In genomic region chr17:24896241-24896992, GRCm38 (mm10) we compare ENCODE assay signal across 8 mouse cellular contexts. TPM values are rescaled to one million over a fixed set of nuclear protein-coding genes. Genes with fewer than 3 reads are reported as not detected.
DNase-seq lines count a peak whose midpoint lies in the region; ATAC-seq lines count a peak whose summit lies in the region.

Gene Nme3, plus strand, starts transcription at chr17:24896500.

- H3K36me3 ChIP-seq in hindbrain, embryonic 16.5 days (ENCODE audit: control insufficient read depth, insufficient read depth, low read length): peaks cover 57% of the 10 kb centered on the region
- H3K36me3 ChIP-seq in megakaryocyte, embryonic 14.5 days (replicated peaks; ENCODE audit: low read length): peaks cover 72% of the 10 kb centered on the region

- DNase-seq in adrenal gland, adult (ENCODE audit: inconsistent age in 2 of 2, low spot score in 1 of 2): peak; percentile 87 to 96
- DNase-seq in cerebellum, postnatal 36 days: peak; percentile 76 to 82
- peak; percentile 45 to 58 for DNase-seq in gastrocnemius, adult 8-10 months (ENCODE audit: low spot score in 2 of 2)
- DNase-seq in left cerebral cortex, postnatal 10 days (ENCODE audit: extremely low spot score in 1 of 2, low spot score in 2 of 2): peak; percentile 60 to 85
- peak; percentile 85 to 87 for DNase-seq in right cerebral cortex, postnatal 10 days (ENCODE audit: low spot score in 2 of 2)
- peak; percentile 61 to 79 for DNase-seq in urinary bladder, postnatal 36 days (ENCODE audit: low spot score in 2 of 2)

- ATAC-seq in hindbrain, embryonic 16.5 days: peak; percentile 72

- WGBS in hindbrain, embryonic 16.5 days: 1% methylated on average over 47 of the region's 50 CpGs

- peak within 1 kb of the TSS; percentile 73 for H3K4me3 ChIP-seq in hindbrain, embryonic 16.5 days (ENCODE audit: low read length)
- peak within 1 kb of the TSS; percentile 94 for H3K4me3 ChIP-seq in megakaryocyte, embryonic 14.5 days (replicated peaks)

- H3K4me1 ChIP-seq in hindbrain, embryonic 16.5 days (ENCODE audit: control insufficient read depth, insufficient read depth, low read depth, low read length): peaks cover 41% of the 10 kb centered on the region
- H3K4me1 ChIP-seq in megakaryocyte, embryonic 14.5 days: peaks cover 69% of the 10 kb centered on the region

- H3K9me3 ChIP-seq in hindbrain, embryonic 16.5 days (ENCODE audit: control insufficient read depth, low read length): no peaks in the 10 kb centered on the region
- no peaks in the 10 kb centered on the region for H3K9me3 ChIP-seq in megakaryocyte, embryonic 14.5 days

- peak within 1 kb of the TSS; percentile 90 for H3K9ac ChIP-seq in hindbrain, embryonic 16.5 days (ENCODE audit: low read depth, low read length)

- no peaks in the 10 kb centered on the region for H3K27me3 ChIP-seq in hindbrain, embryonic 16.5 days (replicated peaks; ENCODE audit: control insufficient read depth, insufficient read depth, low read length)
- H3K27me3 ChIP-seq in megakaryocyte, embryonic 14.5 days (replicated peaks): no peaks in the 10 kb centered on the region

- H3K27ac ChIP-seq in hindbrain, embryonic 16.5 days (ENCODE audit: low read depth, low read length): peak within 1 kb of the TSS; percentile 88

- peak within 1 kb of the TSS; percentile 97 for H3K4me2 ChIP-seq in hindbrain, embryonic 16.5 days (ENCODE audit: low read length)

- intact Hi-C loops in left cerebral cortex, postnatal 10 days (cut with DNase I): no loop called here

RNA-seq across cellular contexts. Expression of gene Nme3, which starts in this region (rescaled TPM):
- total RNA-seq in gastrocnemius, adult 8-10 months (2022): 10 to 100 TPM; 11.4 to 12.6 (median 12.0) TPM
- 88.2 and 99.9 TPM in 2 replicates for polyA plus RNA-seq in hindbrain, embryonic 16.5 days (2015; fragmentation: Nextera tagmentation; extraction: Ambion mirVana)
- 10 to 100 TPM; 42.2 to 43.5 TPM for total RNA-seq in left cerebral cortex, postnatal 10 days (2021)
- 18.4 TPM in 1 of 2 replicates, not detected in the other for polyA plus RNA-seq in megakaryocyte, embryonic 14.5 days (2012; ENCODE audit: insufficient read depth, low replicate concordance)

Comparison
In these comparisons a context has a peak if more than half of its experiments do, and no peak if none do; other contexts are left out.
1. Peak in every context shown above with its lines: DNase-seq, ATAC-seq, H3K4me3 ChIP-seq and H3K27ac ChIP-seq.